Mouse (Mus musculus): Measurements from ENCODE around the gene Obox8. TPM values are rescaled to one million over a fixed set of nuclear protein-coding genes. Genes with fewer than 3 reads are reported as not detected.

Obox8 gene
- polyA plus RNA-seq (2015; fragmentation: Illumina TruSeq; extraction: RNeasy Lipid Tissue Mini Kit (QIAGEN cat#74804); ENCODE audit: low read depth, low replicate concordance) = not detected

GRCm38 (mm10) chr7:14333457-14333856 lies at the start of gene Obox8:
Obox8 (minus strand) TSS chr7:14333557.

Other genes starting within 250 kb of the Obox8 start
- gene Sult2a3, start 210.5 kb downstream of the Obox8 start, polyA plus RNA-seq (2015; fragmentation: Illumina TruSeq; extraction: RNeasy Lipid Tissue Mini Kit (QIAGEN cat#74804); ENCODE audit: low read depth, low replicate concordance) = not detected
- not detected for gene Sult2a6, start 78.7 kb downstream of the Obox8 start, polyA plus RNA-seq (2015; fragmentation: Illumina TruSeq; extraction: RNeasy Lipid Tissue Mini Kit (QIAGEN cat#74804); ENCODE audit: low read depth, low replicate concordance)
- not detected for gene Sult2a8, start 113.2 kb upstream of the Obox8 start, polyA plus RNA-seq (2015; fragmentation: Illumina TruSeq; extraction: RNeasy Lipid Tissue Mini Kit (QIAGEN cat#74804); ENCODE audit: low read depth, low replicate concordance)
- gene Sult2a7, start 160.7 kb upstream of the Obox8 start, polyA plus RNA-seq (2015; fragmentation: Illumina TruSeq; extraction: RNeasy Lipid Tissue Mini Kit (QIAGEN cat#74804); ENCODE audit: low read depth, low replicate concordance) = not detected
- gene Vmn1r90, start 229.9 kb upstream of the Obox8 start, polyA plus RNA-seq (2015; fragmentation: Illumina TruSeq; extraction: RNeasy Lipid Tissue Mini Kit (QIAGEN cat#74804); ENCODE audit: low read depth, low replicate concordance) = 0.09 TPM